Mouse (Mus musculus): ENCODE data around the gene Dagla. TPM values are rescaled to one million over a fixed set of nuclear protein-coding genes. Genes with fewer than 3 reads are reported as not detected.

Dagla gene
- total and polyA plus RNA-seq, 2 experiments from 2014 or later, result 0.60 to 0.92 TPM

DNA sequence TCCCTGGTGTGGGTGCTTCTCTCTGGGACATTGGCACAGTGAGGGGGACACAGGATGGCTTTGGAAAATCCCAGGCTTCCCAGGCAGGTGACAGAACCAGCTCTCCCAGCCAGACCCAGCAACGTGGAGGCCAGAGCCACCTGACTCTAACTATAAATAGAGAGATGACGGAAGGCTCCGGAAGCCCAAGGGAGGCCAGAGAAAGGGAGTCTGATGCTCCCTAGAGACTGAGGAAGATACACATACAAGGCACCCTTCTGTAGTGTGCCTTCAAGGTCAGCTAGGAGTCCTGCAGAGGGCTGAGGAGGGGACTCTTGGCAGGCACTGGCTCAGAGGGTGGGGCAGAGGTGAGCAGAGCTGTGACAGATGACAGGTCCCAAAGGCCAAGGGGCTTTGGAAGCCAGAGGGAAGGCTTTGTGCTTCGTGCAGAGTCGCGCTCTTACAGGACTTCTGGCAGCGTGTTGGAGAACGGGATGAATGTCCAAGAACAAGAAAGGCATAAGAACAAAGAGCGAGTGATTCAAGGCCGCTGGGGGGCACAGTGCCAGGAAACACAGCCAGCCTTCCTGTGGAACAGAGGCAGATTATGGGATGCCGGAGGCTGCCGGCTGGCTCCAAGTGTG, 37.3 kb upstream of the Dagla start:
- WGBS, result 9% methylated on average over 12 of the region's 12 CpGs
- peak; percentile 74 for DNase-seq (ENCODE audit: low spot score)
- peak; percentile 83 for ATAC-seq (ENCODE audit: insufficient read depth, low read depth)
- H3K4me3 ChIP-seq (ENCODE audit: low read depth, low read length), result no peak overlapping the region
- peak overlapping the region; percentile 6; the same call in 1 of the 2 replicates for H3K9ac ChIP-seq (replicated peaks; ENCODE audit: low read depth, low read length)
- peaks cover 11% of the 10 kb centered on the region for H3K4me1 ChIP-seq (ENCODE audit: control insufficient read depth, insufficient read depth)
- no peaks in the 10 kb centered on the region for H3K36me3 ChIP-seq (replicated peaks; ENCODE audit: control insufficient read depth, insufficient read depth, low read length)
- H3K27ac ChIP-seq (ENCODE audit: low read depth), result peak overlapping the region; percentile 83
- H3K4me2 ChIP-seq (ENCODE audit: low read depth, low read length), result peak overlapping the region; percentile 42
- no peak for TF ChIP-seq CTCF (IDR thresholded peaks at IDR 0.05; ENCODE audit: low read depth)
- no peak for TF ChIP-seq EP300 (IDR thresholded peaks at IDR 0.05; ENCODE audit: low read depth)
- no peaks in the 10 kb centered on the region for H3K9me3 ChIP-seq (replicated peaks; ENCODE audit: control insufficient read depth, low read length)
- 0 out of 2 replicates have a peak, but pooled peaks cover 15% of the 10 kb centered on the region for H3K27me3 ChIP-seq (ENCODE audit: control insufficient read depth, insufficient read depth, low read length)

DNA sequence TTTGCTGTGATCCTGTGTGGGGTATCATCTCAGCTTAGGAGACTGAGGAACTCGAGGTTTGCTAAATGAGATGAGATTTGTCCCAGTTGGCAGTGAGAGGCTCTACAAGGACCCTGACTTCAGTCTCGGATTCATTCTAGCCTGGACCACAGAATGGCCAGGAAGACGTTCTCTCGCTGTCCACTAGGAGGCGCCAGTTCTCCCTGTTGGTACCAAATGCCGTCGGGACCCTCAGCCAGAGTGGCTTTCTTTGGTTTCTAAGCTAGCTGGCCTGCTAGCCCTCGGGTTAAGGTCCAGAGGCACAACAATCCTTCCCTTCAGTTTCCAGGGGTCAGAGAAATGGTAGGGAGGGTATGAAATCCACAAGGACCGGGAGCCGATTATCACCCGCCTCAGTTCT, 36.5 kb upstream of the Dagla start:
- TF ChIP-seq EP300 (IDR thresholded peaks at IDR 0.05; ENCODE audit: low read depth) (no peak), CTCF (IDR thresholded peaks at IDR 0.05; ENCODE audit: low read depth) (peak; percentile 65)
- WGBS, result 19% methylated on average over 11 of the region's 11 CpGs
- H3K4me3 ChIP-seq (ENCODE audit: low read depth, low read length), result no peak overlapping the region
- H3K27me3 ChIP-seq (ENCODE audit: control insufficient read depth, insufficient read depth, low read length), result 0 out of 2 replicates have a peak, but pooled peaks cover 15% of the 10 kb centered on the region
- H3K27ac ChIP-seq (ENCODE audit: low read depth), result peak overlapping the region; percentile 83; the same call in 1 of the 2 replicates
- H3K36me3 ChIP-seq (replicated peaks; ENCODE audit: control insufficient read depth, insufficient read depth, low read length), result no peaks in the 10 kb centered on the region
- no peaks in the 10 kb centered on the region for H3K9me3 ChIP-seq (replicated peaks; ENCODE audit: control insufficient read depth, low read length)
- no peak overlapping the region for H3K4me2 ChIP-seq (ENCODE audit: low read depth, low read length)
- peaks cover 11% of the 10 kb centered on the region for H3K4me1 ChIP-seq (ENCODE audit: control insufficient read depth, insufficient read depth)
- H3K9ac ChIP-seq (replicated peaks; ENCODE audit: low read depth, low read length), result no peak overlapping the region
- DNase-seq (ENCODE audit: low spot score) (peak; percentile 34), ATAC-seq (ENCODE audit: insufficient read depth, low read depth) (0 out of 2 replicates have a peak, but pooled peaks have one; percentile 1)

DNA sequence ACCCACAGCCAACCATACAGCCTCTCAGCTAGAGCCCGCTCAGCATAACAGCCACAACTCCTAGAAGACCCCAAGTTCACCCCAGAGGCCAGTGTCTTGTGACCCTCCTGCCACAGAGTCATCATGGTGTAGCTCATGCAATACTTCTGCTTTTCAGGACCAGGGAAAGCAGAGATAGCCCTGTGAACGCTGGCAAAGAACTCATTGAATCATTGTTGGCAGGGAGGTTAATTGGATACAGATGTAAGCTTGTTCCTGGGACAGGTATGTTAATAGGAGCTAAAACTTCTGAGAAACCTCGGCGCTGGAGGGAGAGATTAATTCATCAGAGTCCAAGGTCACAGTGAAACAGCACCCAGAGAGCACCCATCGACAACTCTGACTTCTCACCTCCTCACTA, 36.0 kb upstream of the Dagla start:
- no peak overlapping the region for H3K4me2 ChIP-seq (ENCODE audit: low read depth, low read length)
- DNase-seq (ENCODE audit: low spot score), result peak; percentile 25
- no peak overlapping the region for H3K4me3 ChIP-seq (ENCODE audit: low read depth, low read length)
- 32% methylated on average over 5 of the region's 5 CpGs for WGBS
- H3K27ac ChIP-seq (ENCODE audit: low read depth), result no peak overlapping the region
- TF ChIP-seq EP300 (IDR thresholded peaks at IDR 0.05; ENCODE audit: low read depth), result no peak
- TF ChIP-seq CTCF (IDR thresholded peaks at IDR 0.05; ENCODE audit: low read depth), result no peak
- no peak overlapping the region for H3K9ac ChIP-seq (replicated peaks; ENCODE audit: low read depth, low read length)
- no peaks in the 10 kb centered on the region for H3K36me3 ChIP-seq (replicated peaks; ENCODE audit: control insufficient read depth, insufficient read depth, low read length)
- 0 out of 2 replicates have a peak, but pooled peaks cover 15% of the 10 kb centered on the region for H3K27me3 ChIP-seq (ENCODE audit: control insufficient read depth, insufficient read depth, low read length)
- H3K9me3 ChIP-seq (replicated peaks; ENCODE audit: control insufficient read depth, low read length), result no peaks in the 10 kb centered on the region
- no peak for ATAC-seq (ENCODE audit: insufficient read depth, low read depth)
- H3K4me1 ChIP-seq (ENCODE audit: control insufficient read depth, insufficient read depth), result peaks cover 11% of the 10 kb centered on the region

DNA sequence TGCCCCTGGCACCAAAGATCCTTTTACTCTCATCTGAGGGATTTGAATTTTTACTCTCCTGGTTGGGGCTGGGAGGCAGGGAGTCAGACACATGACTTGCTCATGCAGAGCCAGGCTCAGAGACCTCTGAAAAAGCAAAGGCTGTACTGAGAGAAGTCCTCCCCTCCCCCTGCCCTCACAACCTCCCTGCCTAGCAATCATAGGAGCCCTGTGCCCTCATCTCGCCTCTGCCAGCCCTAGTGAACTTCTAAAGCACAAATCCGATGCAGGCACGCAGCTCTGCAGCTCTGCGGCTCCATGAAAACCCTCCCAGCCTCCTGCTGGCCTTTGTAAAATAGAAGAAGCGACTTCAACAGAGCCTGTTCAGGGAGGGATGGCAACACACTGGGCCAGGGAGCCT, 34.6 kb upstream of the Dagla start:
- Histone ChIP-seq H3K9ac (replicated peaks; ENCODE audit: low read depth, low read length) (no peak overlapping the region), H3K36me3 (replicated peaks; ENCODE audit: control insufficient read depth, insufficient read depth, low read length) (no peaks in the 10 kb centered on the region), H3K4me2 (ENCODE audit: low read depth, low read length) (no peak overlapping the region), H3K4me1 (ENCODE audit: control insufficient read depth, insufficient read depth) (peaks cover 11% of the 10 kb centered on the region), H3K27me3 (ENCODE audit: control insufficient read depth, insufficient read depth, low read length) (0 out of 2 replicates have a peak, but pooled peaks cover 12% of the 10 kb centered on the region), H3K4me3 (ENCODE audit: low read depth, low read length) (no peak overlapping the region), H3K9me3 (replicated peaks; ENCODE audit: control insufficient read depth, low read length) (no peaks in the 10 kb centered on the region), H3K27ac (ENCODE audit: low read depth) (no peak overlapping the region)
- TF ChIP-seq CTCF (IDR thresholded peaks at IDR 0.05; ENCODE audit: low read depth), result no peak
- TF ChIP-seq EP300 (IDR thresholded peaks at IDR 0.05; ENCODE audit: low read depth), result no peak
- DNase-seq (ENCODE audit: low spot score) (no peak), ATAC-seq (ENCODE audit: insufficient read depth, low read depth) (no peak)
- WGBS, result 40% methylated on average over 5 of the region's 5 CpGs

DNA sequence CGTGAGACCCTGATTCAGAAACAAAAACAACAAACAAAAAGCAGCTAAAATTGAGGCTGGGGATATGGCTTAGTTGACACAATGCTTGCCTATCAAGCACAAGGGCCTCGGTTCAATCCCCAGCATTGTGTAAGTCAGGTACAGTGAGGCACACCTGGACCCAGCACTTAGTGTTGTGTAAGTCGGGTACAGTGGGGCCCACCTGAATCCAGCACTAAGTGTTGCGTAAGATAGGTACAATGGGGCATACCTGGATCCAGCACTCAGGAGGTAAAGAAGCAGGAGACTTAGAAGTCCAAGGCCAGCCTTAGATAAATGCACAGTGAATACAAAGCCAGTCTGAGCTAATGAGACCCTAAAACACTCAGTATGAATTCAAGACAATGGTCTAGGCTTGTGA, 34.0 kb upstream of the Dagla start:
- no peak for ATAC-seq (ENCODE audit: insufficient read depth, low read depth)
- no peak overlapping the region for H3K4me3 ChIP-seq (ENCODE audit: low read depth, low read length)
- no peak for TF ChIP-seq CTCF (IDR thresholded peaks at IDR 0.05; ENCODE audit: low read depth)
- TF ChIP-seq EP300 (IDR thresholded peaks at IDR 0.05; ENCODE audit: low read depth), result no peak
- no peak for DNase-seq (ENCODE audit: low spot score)
- 83% methylated on average over 4 of the region's 4 CpGs for WGBS
- no peaks in the 10 kb centered on the region for H3K36me3 ChIP-seq (replicated peaks; ENCODE audit: control insufficient read depth, insufficient read depth, low read length)
- H3K9me3 ChIP-seq (replicated peaks; ENCODE audit: control insufficient read depth, low read length), result no peaks in the 10 kb centered on the region
- no peak overlapping the region for H3K27ac ChIP-seq (ENCODE audit: low read depth)
- H3K27me3 ChIP-seq (ENCODE audit: control insufficient read depth, insufficient read depth, low read length), result 0 out of 2 replicates have a peak, but pooled peaks cover 12% of the 10 kb centered on the region
- H3K4me1 ChIP-seq (ENCODE audit: control insufficient read depth, insufficient read depth), result peaks cover 11% of the 10 kb centered on the region
- H3K4me2 ChIP-seq (ENCODE audit: low read depth, low read length), result no peak overlapping the region
- H3K9ac ChIP-seq (replicated peaks; ENCODE audit: low read depth, low read length), result no peak overlapping the region

Measured in heart, postnatal 0 days (tissue).